Mouse (Mus musculus) heart, postnatal 0 days (tissue): ENCODE measurements around the gene 1700016H13Rik.

Source experiments
- CTCF ChIP-seq: IDR thresholded peaks from 2 replicates; pipeline ENCODE4 v1.5.1; 2016; ENCODE audit warnings: antibody characterized with exemption, control low read depth, low read depth
- EP300 ChIP-seq: IDR thresholded peaks from 2 replicates; pipeline ENCODE4 v1.6.1; 2016; ENCODE audit warnings: antibody characterized with exemption, low read depth

- TF ChIP-seq CTCF (no peak), EP300 (no peak)
Observed at GRCm38 (mm10) chr5:103610148-103610547, 45.7 kb downstream of the 1700016H13Rik start.
